ENCODE assay signal across 13 mouse cellular contexts in genomic region chr3:107261851-107262165, GRCm38 (mm10). TPM values are rescaled to one million over a fixed set of nuclear protein-coding genes. Genes with fewer than 3 reads are reported as not detected.
DNase-seq lines count a peak whose midpoint lies in the region; ATAC-seq and TF ChIP-seq lines count a peak whose summit lies in the region.
"Had no signal": no experiment of that assay in that cellular context is flagged by ENCODE, and none has a peak within 500 bp of the region (broad histone marks: within the 10 kb centered on the region; RNA-seq: fewer than 3 reads in every experiment).

No protein-coding gene starts in this region.

- no peaks in the 10 kb centered on the region for H3K9me3 ChIP-seq in forebrain, embryonic 15.5 days
- H3K9me3 ChIP-seq in forebrain, postnatal 0 days (ENCODE audit: low read length): no peaks in the 10 kb centered on the region

- ATAC-seq in forebrain, embryonic 15.5 days (replicated peaks): no peak
- no peak for ATAC-seq in forebrain, postnatal 0 days

- H3K4me1 ChIP-seq in forebrain, embryonic 15.5 days: peaks cover 20% of the 10 kb centered on the region
- peaks cover 4% of the 10 kb centered on the region; the same call in 1 of the 2 replicates for H3K4me1 ChIP-seq in forebrain, postnatal 0 days (ENCODE audit: insufficient read depth)

- H3K4me3 ChIP-seq in forebrain, embryonic 15.5 days: no peak overlapping the region
- H3K4me3 ChIP-seq in forebrain, postnatal 0 days (ENCODE audit: low read depth, low read length): no peak overlapping the region
- H3K4me3 ChIP-seq in layer of hippocampus, adult 2 months: no peak overlapping the region

- peak overlapping the region; percentile 55 for H3K27ac ChIP-seq in forebrain, embryonic 15.5 days (replicated peaks)
- no peak overlapping the region for H3K27ac ChIP-seq in forebrain, postnatal 0 days (ENCODE audit: low read depth, low read length)
- H3K27ac ChIP-seq in layer of hippocampus, adult 2 months: peak overlapping the region; percentile 86
- H3K27ac ChIP-seq: macrophage had no signal

- TF ChIP-seq CTCF in forebrain, postnatal 0 days (IDR thresholded peaks at IDR 0.05; ENCODE audit: low read depth): no peak
- no peak for TF ChIP-seq CTCF in layer of hippocampus, adult 2 months (conservative IDR thresholded peaks at IDR 0.05)

- H3K9ac ChIP-seq in forebrain, embryonic 15.5 days (replicated peaks): no peak overlapping the region
- no peak overlapping the region for H3K9ac ChIP-seq in forebrain, postnatal 0 days

- no peaks in the 10 kb centered on the region for H3K36me3 ChIP-seq in forebrain, embryonic 15.5 days
- H3K36me3 ChIP-seq in forebrain, postnatal 0 days (ENCODE audit: insufficient read depth): no peaks in the 10 kb centered on the region

- 26% methylated on average over 7 of the region's 7 CpGs for whole genome bisulfite sequencing in forebrain, embryonic 15.5 days
- 21% methylated on average over 7 of the region's 7 CpGs for WGBS in forebrain, postnatal 0 days

- no peaks in the 10 kb centered on the region for H3K27me3 ChIP-seq in forebrain, embryonic 15.5 days
- H3K27me3 ChIP-seq in forebrain, postnatal 0 days (ENCODE audit: insufficient read depth, low read length): no peaks in the 10 kb centered on the region

- DNase-seq in forebrain, postnatal 0 days: no peak
- DNase-seq in layer of hippocampus, adult 2 months (ENCODE audit: low spot score in 2 of 2): no peak
- no peak for DNase-seq in layer of hippocampus, postnatal 25 days (ENCODE audit: extremely low spot score in 1 of 2, low spot score in 1 of 2)
- DNase-seq in brain, adult 2 months (ENCODE audit: low read depth, low spot score): peak; percentile 7
- peak; percentile 48 for DNase-seq in lung, postnatal 14 days
- no peak for DNase-seq in yolk sac, embryonic 10.5 days (ENCODE audit: low spot score)
- no peak for DNase-seq in thymus, postnatal 25 days
- DNase-seq: right cerebral cortex, postnatal 14 days had no signal

- no peak overlapping the region for H3K4me2 ChIP-seq in forebrain, embryonic 15.5 days (replicated peaks)
- no peak overlapping the region for H3K4me2 ChIP-seq in forebrain, postnatal 0 days (ENCODE audit: low read depth)

RNA-seq across cellular contexts. Expression of gene Lamtor5, which starts 16.9 kb away (rescaled TPM):
- 213 and 228 TPM in 2 replicates for polyA plus RNA-seq in forebrain, embryonic 15.5 days (2015; fragmentation: Nextera tagmentation; extraction: Ambion mirVana)
- total RNA-seq in forebrain, postnatal 0 days (2014; rRNA removed): 76.1 and 77.0 TPM in 2 replicates
- 188 and 228 TPM in 2 replicates for polyA plus RNA-seq in forebrain, postnatal 0 days (2015; fragmentation: Nextera tagmentation; extraction: Ambion mirVana)
- 10 to 100 TPM; 61.4 to 65.2 TPM for total RNA-seq in layer of hippocampus, adult 2 months (2021)
- total RNA-seq in layer of hippocampus, postnatal 25 days (2021): 10 to 100 TPM; 54.9 to 69.3 TPM

RNA-seq across cellular contexts. Expression of gene Prok1, which starts 22.3 kb away (rescaled TPM):
- 0.08 TPM in 1 of 2 replicates, not detected in the other for polyA plus RNA-seq in forebrain, embryonic 15.5 days (2015; fragmentation: Nextera tagmentation; extraction: Ambion mirVana)
- total RNA-seq in forebrain, postnatal 0 days (2014; rRNA removed): 0.69 TPM in 1 of 2 replicates, not detected in the other
- polyA plus RNA-seq in forebrain, postnatal 0 days (2015; fragmentation: Nextera tagmentation; extraction: Ambion mirVana): 0.15 TPM in 1 of 2 replicates, not detected in the other
- total RNA-seq in layer of hippocampus, adult 2 months (2021): not detected
- under 1 TPM in 1 of 2 experiments, not detected in 1; 0.07 TPM for total RNA-seq in layer of hippocampus, postnatal 25 days (2021)
- total RNA-seq: layer of hippocampus, postnatal 14 days had no signal
- polyA plus RNA-seq: macrophage had no signal

RNA-seq across cellular contexts. Expression of gene Slc16a4, which starts 29.2 kb away (rescaled TPM):
- polyA plus RNA-seq in forebrain, embryonic 15.5 days (2015; fragmentation: Nextera tagmentation; extraction: Ambion mirVana): 2.6 and 3.1 TPM in 2 replicates
- total RNA-seq in forebrain, postnatal 0 days (2014; rRNA removed): 1.1 and 2.3 TPM in 2 replicates
- 2.1 and 2.3 TPM in 2 replicates for polyA plus RNA-seq in forebrain, postnatal 0 days (2015; fragmentation: Nextera tagmentation; extraction: Ambion mirVana)
- 1 to 10 TPM; 1.2 to 1.4 TPM for total RNA-seq in layer of hippocampus, adult 2 months (2021)
- total RNA-seq in layer of hippocampus, postnatal 25 days (2021): 1 to 10 TPM; 1.0 to 1.9 TPM
- polyA plus RNA-seq: macrophage had no signal

RNA-seq across cellular contexts. Expression of gene A630076J17Rik, which starts 31.4 kb away (rescaled TPM):
- polyA plus RNA-seq in forebrain, embryonic 15.5 days (2015; fragmentation: Nextera tagmentation; extraction: Ambion mirVana): not detected in 2 replicates
- not detected in 2 replicates for total RNA-seq in forebrain, postnatal 0 days (2014; rRNA removed)
- polyA plus RNA-seq in forebrain, postnatal 0 days (2015; fragmentation: Nextera tagmentation; extraction: Ambion mirVana): not detected in 2 replicates
- not detected for total RNA-seq in layer of hippocampus, adult 2 months (2021)
- total RNA-seq in layer of hippocampus, postnatal 25 days (2021): not detected
- total RNA-seq: heart, adult 18-20 months; layer of hippocampus, postnatal 14 days had no signal
- polyA plus RNA-seq: cortical plate, adult 2 months; macrophage had no signal

RNA-seq across cellular contexts. Expression of gene Cym, which starts 40.3 kb away (rescaled TPM):
- 0.14 TPM in 1 of 2 replicates, not detected in the other for polyA plus RNA-seq in forebrain, embryonic 15.5 days (2015; fragmentation: Nextera tagmentation; extraction: Ambion mirVana)
- total RNA-seq in forebrain, postnatal 0 days (2014; rRNA removed): not detected in 2 replicates
- not detected in 2 replicates for polyA plus RNA-seq in forebrain, postnatal 0 days (2015; fragmentation: Nextera tagmentation; extraction: Ambion mirVana)
- not detected for total RNA-seq in layer of hippocampus, adult 2 months (2021)
- not detected for total RNA-seq in layer of hippocampus, postnatal 25 days (2021)
- total RNA-seq: heart, adult 18-20 months; layer of hippocampus, postnatal 14 days had no signal
- polyA plus RNA-seq: macrophage had no signal

Comparison
In these comparisons a context has a peak if more than half of its experiments do, and no peak if none do; other contexts are left out.
1. DNase-seq: peak in brain, adult 2 months (single experiment) and lung, postnatal 14 days (single experiment); none in forebrain, postnatal 0 days (single experiment), layer of hippocampus, adult 2 months (0 of 2), layer of hippocampus, postnatal 25 days (0 of 2), yolk sac, embryonic 10.5 days (single experiment) and thymus, postnatal 25 days (single experiment).